Mouse (Mus musculus): Measurements from ENCODE around the gene Ceacam16.
A peak's percentile ranks its signal among the peaks of the same experiment; 100 is the strongest.

Ceacam16 gene

GRCm38 (mm10) chr7:19861199-19861598 lies at the start of gene Ceacam16:
Gene Ceacam16 (minus strand): TSS chr7:19861299.
- DNase-seq (ENCODE audit: low spot score): no peak

- peak; percentile 72 for DNase-seq (ENCODE audit: low spot score)
Measured at GRCm38 (mm10) chr7:19910421-19911291, 49.6 kb upstream of the Ceacam16 start.

- peak; percentile 30 for DNase-seq (ENCODE audit: low spot score)
Measured at GRCm38 (mm10) chr7:19889881-19890280, 28.8 kb upstream of the Ceacam16 start.

GRCm38 (mm10) chr7:19887849-19888248 lies 26.8 kb upstream of the Ceacam16 start, which contains the start of gene Ceacam19:
Gene Ceacam19 (minus strand): TSS chr7:19887965.
- DNase-seq (ENCODE audit: low spot score): no peak

- DNase-seq (ENCODE audit: low spot score): no peak
Measured at GRCm38 (mm10) chr7:19880754-19881153, 19.7 kb upstream of the Ceacam16 start.

GRCm38 (mm10) chr7:19876781-19877425 lies 15.8 kb upstream of the Ceacam16 start:
- no peak for DNase-seq (ENCODE audit: low spot score)

GRCm38 (mm10) chr7:19875948-19876682 lies 15.0 kb upstream of the Ceacam16 start:
- DNase-seq (ENCODE audit: low spot score): peak; percentile 63

GRCm38 (mm10) chr7:19871943-19872601 lies 11.0 kb upstream of the Ceacam16 start:
- DNase-seq (ENCODE audit: low spot score): peak; percentile 15

GRCm38 (mm10) chr7:19871137-19871621 lies 10.1 kb upstream of the Ceacam16 start:
- no peak for DNase-seq (ENCODE audit: low spot score)

- no peak for DNase-seq (ENCODE audit: low spot score)
Measured at GRCm38 (mm10) chr7:19867751-19868399, 6.8 kb upstream of the Ceacam16 start.

GRCm38 (mm10) chr7:19866490-19866889 lies 5.4 kb upstream of the Ceacam16 start:
- no peak for DNase-seq (ENCODE audit: low spot score)

GRCm38 (mm10) chr7:19865246-19866036 lies 4.3 kb upstream of the Ceacam16 start:
- no peak for DNase-seq (ENCODE audit: low spot score)

- no peak for DNase-seq (ENCODE audit: low spot score)
Measured at GRCm38 (mm10) chr7:19864241-19864640, 3.1 kb upstream of the Ceacam16 start.

- no peak for DNase-seq (ENCODE audit: low spot score)
Measured at GRCm38 (mm10) chr7:19859740-19860139, 1.4 kb downstream of the Ceacam16 start.

- DNase-seq (ENCODE audit: low spot score): no peak
Measured at GRCm38 (mm10) chr7:19856283-19856682, 4.8 kb downstream of the Ceacam16 start.

GRCm38 (mm10) chr7:19855663-19856062 lies 5.4 kb downstream of the Ceacam16 start:
- no peak for DNase-seq (ENCODE audit: low spot score)

- DNase-seq (ENCODE audit: low spot score): no peak
Measured at GRCm38 (mm10) chr7:19853526-19853925, 7.6 kb downstream of the Ceacam16 start.

- DNase-seq (ENCODE audit: low spot score): no peak
Measured at GRCm38 (mm10) chr7:19851858-19852570, 9.1 kb downstream of the Ceacam16 start, which contains the start of gene Gm19345. Gene Gm19345 (plus strand): TSS chr7:19852003.

- no peak for DNase-seq (ENCODE audit: low spot score)
Measured at GRCm38 (mm10) chr7:19844521-19845171, 16.5 kb downstream of the Ceacam16 start.

Data from adipocyte (in vitro differentiated cells).